Mouse (Mus musculus) myocyte (in vitro differentiated cells): Measurements from ENCODE around the gene Sh3gl2. TPM values are rescaled to one million over a fixed set of nuclear protein-coding genes. Genes with fewer than 3 reads are reported as not detected.

Experiments used
- H3K27me3 ChIP-seq: one replicate; pipeline ENCODE4 v1.6.1; 2011; ENCODE audit not compliant: control insufficient read depth, insufficient read depth, insufficient read length
- H3K36me3 ChIP-seq: one replicate; pipeline ENCODE4 v1.6.1; 2011; ENCODE audit not compliant: control insufficient read depth, insufficient read depth
- H3K4me2 ChIP-seq: one replicate; pipeline ENCODE4 v1.6.1; 2011; ENCODE audit warnings: low read depth, control low read depth
- H3K4me3 ChIP-seq: one replicate; pipeline ENCODE4 v1.5.1; 2011; ENCODE audit warnings: mild to moderate bottlenecking, control low read depth, moderate library complexity
- H3K79me2 ChIP-seq: one replicate; pipeline ENCODE4 v1.6.1; 2011; ENCODE audit not compliant: control insufficient read depth, insufficient read depth
- H3ac ChIP-seq: one replicate; pipeline ENCODE4 v1.6.1; 2011; ENCODE audit not compliant: control insufficient read depth, insufficient read length
- CEBPB ChIP-seq: IDR thresholded peaks from 2 replicates; pipeline ENCODE4 v1.6.1; 2011; ENCODE audit warnings: mild to moderate bottlenecking, moderate library complexity; ENCODE audit not compliant: poor library complexity, insufficient read depth, severe bottlenecking
- E2F4 ChIP-seq: IDR thresholded peaks from one replicate; pipeline ENCODE4 v1.6.1; 2011; ENCODE audit warnings: mild to moderate bottlenecking, control low read depth, moderate library complexity; ENCODE audit not compliant: insufficient read depth
- MAX ChIP-seq: IDR thresholded peaks from one replicate; pipeline ENCODE4 v1.6.1; 2011; ENCODE audit warnings: low read depth, mild to moderate bottlenecking, control low read depth
- MYOD1 ChIP-seq, 3 experiments: IDR thresholded peaks; one replicate each; pipeline ENCODE4 v1.6.1; 2011; ENCODE audit warnings: control low read depth in 2 of 3, low read depth in 2 of 3, mild to moderate bottlenecking in 2 of 3, moderate library complexity in 1 of 3; ENCODE audit not compliant: insufficient read length in 2 of 3, control insufficient read depth in 1 of 3
- MYOG ChIP-seq, 3 experiments: IDR thresholded peaks; one replicate each; pipeline ENCODE4 v1.6.1; 2011; ENCODE audit warnings: control low read depth in 2 of 3, low read depth in 2 of 3, mild to moderate bottlenecking in 2 of 3; ENCODE audit not compliant: insufficient read length in 2 of 3, control insufficient read depth in 1 of 3, insufficient read depth in 1 of 3
- POLR2A ChIP-seq: IDR thresholded peaks from one replicate; pipeline ENCODE4 v1.6.1; 2011; ENCODE audit warnings: low read depth, mild to moderate bottlenecking, control low read depth, moderate library complexity; ENCODE audit not compliant: insufficient read length
- POLR2AphosphoS2 ChIP-seq: IDR thresholded peaks from one replicate; pipeline ENCODE4 v1.6.1; 2011; ENCODE audit warnings: low read depth, control low read depth; ENCODE audit not compliant: insufficient read length
- REST ChIP-seq: IDR thresholded peaks from one replicate; pipeline ENCODE4 v1.6.1; 2011; ENCODE audit warnings: mild to moderate bottlenecking, control low read depth, moderate library complexity; ENCODE audit not compliant: insufficient read depth, insufficient read length
- SRF ChIP-seq: IDR thresholded peaks from one replicate; pipeline ENCODE4 v1.6.1; 2011; ENCODE audit warnings: low read depth; ENCODE audit not compliant: control insufficient read depth, insufficient read length
- TCF12 ChIP-seq: IDR thresholded peaks from one replicate; pipeline ENCODE4 v1.6.1; 2011; ENCODE audit warnings: mild to moderate bottlenecking, control low read depth; ENCODE audit not compliant: poor library complexity, insufficient read depth, severe bottlenecking
- TCF3 ChIP-seq: IDR thresholded peaks from one replicate; pipeline ENCODE4 v1.6.1; 2011; ENCODE audit warnings: low read depth, control low read depth; ENCODE audit not compliant: insufficient read length
- USF1 ChIP-seq: IDR thresholded peaks from one replicate; pipeline ENCODE4 v1.6.1; 2011; ENCODE audit warnings: low read depth, mild to moderate bottlenecking, control low read depth, moderate library complexity
- polyA plus RNA-seq: library from polyadenylated mRNA; unstranded; fragments of >200 nt; fragmentation: generic; extraction: Trizol; gene quantifications from one replicate; pipeline ENCODE4 v1.2.1, GENCODE M21; 2012; ENCODE audit warnings: missing spikeins

Gene Sh3gl2
- polyA plus RNA-seq, 1 experiment: not detected

DNA sequence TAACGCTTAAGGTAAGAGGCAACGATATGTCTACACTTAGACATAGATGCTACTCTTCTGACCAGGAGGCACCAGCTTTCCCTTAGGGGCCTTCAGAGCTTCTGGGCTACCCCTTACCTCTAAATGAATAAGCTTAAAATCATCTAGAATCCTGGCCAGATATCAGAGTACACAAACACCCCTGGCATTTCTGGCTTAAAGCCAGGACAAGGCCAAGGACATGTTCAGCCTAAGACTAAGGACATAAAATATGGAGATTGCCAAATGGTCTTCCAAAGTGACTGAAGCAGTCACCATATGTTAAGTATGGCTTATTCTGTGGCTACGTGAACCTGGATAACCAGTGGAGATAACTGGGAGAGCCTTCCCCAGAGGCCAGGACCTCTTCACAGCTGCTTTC, 211.5 kb downstream of the Sh3gl2 start:
- no peak overlapping the region for H3K4me2 ChIP-seq
- no peak overlapping the region for H3ac ChIP-seq
- H3K36me3 ChIP-seq: no peaks in the 10 kb centered on the region
- H3K4me3 ChIP-seq: no peak overlapping the region
- no peak for TF ChIP-seq USF1
- no peak for TF ChIP-seq TCF3
- TF ChIP-seq POLR2A: no peak
- TF ChIP-seq TCF12: no peak
- TF ChIP-seq REST: no peak
- no peak for TF ChIP-seq MAX
- TF ChIP-seq MYOD1 (IDR thresholded peaks at IDR 0.05; ENCODE audit: control insufficient read depth in 1 of 3, insufficient read length in 2 of 3, low read depth in 2 of 3): no peak
- TF ChIP-seq MYOG (IDR thresholded peaks at IDR 0.05; ENCODE audit: control insufficient read depth in 1 of 3, insufficient read depth in 1 of 3, insufficient read length in 2 of 3, low read depth in 2 of 3): no peak
- TF ChIP-seq E2F4: no peak
- TF ChIP-seq POLR2AphosphoS2: no peak
- no peak for TF ChIP-seq SRF
- TF ChIP-seq CEBPB: no peak
- H3K79me2 ChIP-seq: no peaks in the 10 kb centered on the region
- H3K27me3 ChIP-seq: no peaks in the 10 kb centered on the region

DNA sequence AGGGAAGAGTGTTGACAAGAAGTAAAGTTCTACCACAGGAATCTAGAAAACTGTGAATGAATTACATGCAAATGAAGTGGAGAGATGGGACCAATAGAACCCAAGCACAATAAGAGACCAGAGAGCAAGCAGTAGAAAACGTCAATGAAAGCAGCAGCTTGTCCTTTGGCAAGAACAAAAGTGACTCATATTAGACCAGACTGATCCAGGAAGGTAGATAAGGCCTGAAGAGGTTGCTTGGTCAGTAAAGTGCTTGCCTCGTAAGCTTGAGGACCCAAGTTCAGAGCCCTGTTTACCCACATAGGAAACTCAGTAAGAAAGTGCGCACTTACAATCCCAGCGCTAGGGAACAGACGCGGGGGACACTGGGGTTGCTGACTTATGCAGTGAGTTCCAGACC, 215.5 kb downstream of the Sh3gl2 start:
- H3K79me2 ChIP-seq: no peaks in the 10 kb centered on the region
- no peak overlapping the region for H3K4me3 ChIP-seq
- no peak overlapping the region for H3ac ChIP-seq
- no peaks in the 10 kb centered on the region for H3K36me3 ChIP-seq
- no peaks in the 10 kb centered on the region for H3K27me3 ChIP-seq
- no peak for TF ChIP-seq REST
- no peak for TF ChIP-seq MAX
- no peak for TF ChIP-seq POLR2AphosphoS2
- TF ChIP-seq MYOD1 (IDR thresholded peaks at IDR 0.05; ENCODE audit: control insufficient read depth in 1 of 3, insufficient read length in 2 of 3, low read depth in 2 of 3): no peak
- no peak for TF ChIP-seq E2F4
- no peak for TF ChIP-seq POLR2A
- no peak for TF ChIP-seq MYOG (IDR thresholded peaks at IDR 0.05; ENCODE audit: control insufficient read depth in 1 of 3, insufficient read depth in 1 of 3, insufficient read length in 2 of 3, low read depth in 2 of 3)
- TF ChIP-seq SRF: no peak
- TF ChIP-seq TCF3: no peak
- no peak for TF ChIP-seq USF1
- no peak for TF ChIP-seq CEBPB
- no peak for TF ChIP-seq TCF12
- no peak overlapping the region for H3K4me2 ChIP-seq

DNA sequence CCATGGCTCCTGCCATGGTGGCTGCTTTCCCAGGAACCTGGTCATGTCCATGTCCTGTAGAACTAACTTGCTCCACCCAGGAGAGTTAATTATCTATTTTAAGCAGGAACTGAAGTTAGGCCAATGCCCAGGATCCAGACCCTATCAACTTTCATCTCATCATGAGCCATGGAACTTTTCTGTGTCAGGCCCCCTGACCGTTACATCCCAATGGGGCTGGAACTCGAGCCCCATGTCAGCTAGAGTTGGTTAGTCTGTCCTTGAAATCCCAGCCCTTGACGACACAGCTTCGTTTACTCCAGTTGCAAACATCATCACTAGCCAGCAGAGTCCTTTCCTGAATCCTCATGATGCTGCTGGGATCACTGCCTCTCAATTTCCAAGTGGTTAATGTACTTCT, 221.3 kb downstream of the Sh3gl2 start:
- H3K27me3 ChIP-seq: no peaks in the 10 kb centered on the region
- no peak overlapping the region for H3K4me3 ChIP-seq
- no peak overlapping the region for H3ac ChIP-seq

DNA sequence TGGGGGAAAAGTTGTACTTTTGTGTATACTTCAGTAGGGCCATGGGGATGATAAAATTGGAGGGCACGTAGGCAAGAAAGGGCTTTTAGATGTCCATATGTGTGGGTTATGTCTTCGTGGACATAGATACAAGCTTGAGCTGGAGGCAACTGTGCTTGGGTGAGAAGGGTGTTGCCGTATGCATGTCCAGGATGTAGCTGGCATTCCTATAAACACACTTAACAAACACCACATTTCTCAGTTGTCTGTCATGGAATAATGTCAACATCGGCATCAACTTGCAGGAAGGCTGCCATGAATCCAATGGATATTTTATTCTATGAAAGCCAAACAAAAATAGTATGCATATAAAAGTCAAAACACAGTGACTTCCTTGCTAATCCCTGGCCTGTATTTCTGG, 227.9 kb downstream of the Sh3gl2 start:
- Histone ChIP-seq H3K79me2 (no peaks in the 10 kb centered on the region), H3K4me3 (no peak overlapping the region), H3K4me2 (no peak overlapping the region), H3K36me3 (no peaks in the 10 kb centered on the region), H3ac (no peak overlapping the region), H3K27me3 (no peaks in the 10 kb centered on the region)
- TF ChIP-seq E2F4 (no peak), TCF3 (no peak), REST (no peak)

More for the DNA sequence above, 221.3 kb downstream of the Sh3gl2 start:
- TF ChIP-seq POLR2AphosphoS2: no peak
- no peak for TF ChIP-seq TCF3
- no peak for TF ChIP-seq E2F4
- TF ChIP-seq CEBPB: no peak
- TF ChIP-seq REST: no peak
- no peak for TF ChIP-seq USF1
- no peak for TF ChIP-seq SRF
- no peak for TF ChIP-seq POLR2A
- no peak for TF ChIP-seq MYOG (IDR thresholded peaks at IDR 0.05; ENCODE audit: control insufficient read depth in 1 of 3, insufficient read depth in 1 of 3, insufficient read length in 2 of 3, low read depth in 2 of 3)
- TF ChIP-seq MYOD1 (IDR thresholded peaks at IDR 0.05; ENCODE audit: control insufficient read depth in 1 of 3, insufficient read length in 2 of 3, low read depth in 2 of 3): no peak
- no peak for TF ChIP-seq MAX
- no peak for TF ChIP-seq TCF12
- H3K36me3 ChIP-seq: no peaks in the 10 kb centered on the region
- H3K4me2 ChIP-seq: no peak overlapping the region
- no peaks in the 10 kb centered on the region for H3K79me2 ChIP-seq

DNA sequence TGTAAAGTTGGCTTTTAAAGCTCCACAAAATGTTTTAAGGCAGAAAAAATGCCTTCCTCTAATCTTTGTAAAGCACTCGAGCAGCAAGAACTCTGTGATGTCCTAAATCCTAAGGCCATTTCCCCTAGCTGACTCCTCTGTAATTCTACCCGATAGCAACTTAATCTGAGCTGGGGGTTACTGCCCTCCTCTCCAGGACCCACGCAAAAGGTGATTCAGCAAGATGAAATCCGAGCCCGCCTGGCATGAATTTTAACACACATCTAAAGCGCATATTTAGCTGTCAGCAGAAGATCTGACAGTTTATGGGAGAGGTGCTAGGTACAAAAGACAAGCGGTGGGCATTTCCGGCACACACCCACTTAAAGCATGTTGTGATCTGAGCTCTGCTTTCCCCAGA, 229.8 kb downstream of the Sh3gl2 start:
- Histone ChIP-seq H3K4me3 (no peak overlapping the region), H3K36me3 (no peaks in the 10 kb centered on the region), H3K27me3 (no peaks in the 10 kb centered on the region), H3K79me2 (no peaks in the 10 kb centered on the region), H3K4me2 (no peak overlapping the region), H3ac (no peak overlapping the region)
- TF ChIP-seq MAX (no peak), REST (no peak), TCF12 (no peak), MYOG (IDR thresholded peaks at IDR 0.05; ENCODE audit: control insufficient read depth in 1 of 3, insufficient read depth in 1 of 3, insufficient read length in 2 of 3, low read depth in 2 of 3) (no peak), USF1 (no peak), TCF3 (no peak), MYOD1 (IDR thresholded peaks at IDR 0.05; ENCODE audit: control insufficient read depth in 1 of 3, insufficient read length in 2 of 3, low read depth in 2 of 3) (no peak), SRF (no peak), CEBPB (no peak), POLR2A (no peak), POLR2AphosphoS2 (no peak), E2F4 (no peak)
